Mouse (Mus musculus) ES-Bruce4 (cell line): ENCODE measurements around the gene Prr18.
A peak's percentile ranks its signal among the peaks of the same experiment; 100 is the strongest.

Experiments used
- CTCF ChIP-seq: IDR thresholded peaks from one replicate; pipeline ENCODE4 v1.8.1; 2011; ENCODE audit warnings: low read depth, low read length
- EP300 ChIP-seq: IDR thresholded peaks from 2 replicates; pipeline ENCODE4 v1.6.1; 2011; ENCODE audit warnings: low read depth, low read length; ENCODE audit not compliant: insufficient read depth
- POLR2A ChIP-seq: IDR thresholded peaks from one replicate; pipeline ENCODE4 v1.8.1; 2011; ENCODE audit warnings: low read length; ENCODE audit not compliant: insufficient read depth

- TF ChIP-seq EP300, result no peak
- peak; percentile 60 for TF ChIP-seq CTCF
- no peak for TF ChIP-seq POLR2A
Measured at GRCm38 (mm10) chr17:8372286-8373046, 35.2 kb downstream of the Prr18 start.
